Mouse (Mus musculus) CD4-positive, CD25-positive, alpha-beta regulatory T cell, adult 2 months (primary cell): Measurements from ENCODE around the gene Syap1.
"Not testable (repeated sequence)": the region's sequence is repeated elsewhere in the genome, so short reads cannot be mapped to it uniquely, and the experiment has no call there.

Experiments used
- DNase-seq: peaks from one replicate; pipeline ENCODE4 v3.0.0-alpha.2; 2012; ENCODE audit warnings: low read depth, low spot score

Syap1 gene

GRCm38 (mm10) chrX:162830313-162830712 is 57.9 kb downstream of the Syap1 start:
- not testable (repeated sequence) for DNase-seq

DNA sequence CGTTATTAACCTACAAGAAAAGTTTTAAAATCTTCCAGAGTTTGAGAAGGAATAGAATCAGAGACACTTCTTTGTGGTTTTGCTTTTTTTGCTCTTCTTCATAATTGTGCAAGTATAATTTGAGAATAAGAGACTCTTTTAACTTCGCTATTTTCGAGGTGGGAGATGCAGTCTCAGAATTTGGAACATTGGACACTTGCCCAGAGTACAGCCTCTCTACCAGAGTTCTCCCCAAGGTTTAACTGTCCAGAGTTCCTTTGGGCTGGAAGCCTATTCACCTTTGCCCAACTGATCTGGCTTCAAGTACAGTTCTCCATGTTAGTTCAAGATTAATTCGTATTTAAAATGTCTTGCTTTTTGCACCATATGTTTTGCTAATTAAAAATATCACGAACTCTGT is 58.5 kb downstream of the Syap1 start:
- DNase-seq, result no peak

DNA sequence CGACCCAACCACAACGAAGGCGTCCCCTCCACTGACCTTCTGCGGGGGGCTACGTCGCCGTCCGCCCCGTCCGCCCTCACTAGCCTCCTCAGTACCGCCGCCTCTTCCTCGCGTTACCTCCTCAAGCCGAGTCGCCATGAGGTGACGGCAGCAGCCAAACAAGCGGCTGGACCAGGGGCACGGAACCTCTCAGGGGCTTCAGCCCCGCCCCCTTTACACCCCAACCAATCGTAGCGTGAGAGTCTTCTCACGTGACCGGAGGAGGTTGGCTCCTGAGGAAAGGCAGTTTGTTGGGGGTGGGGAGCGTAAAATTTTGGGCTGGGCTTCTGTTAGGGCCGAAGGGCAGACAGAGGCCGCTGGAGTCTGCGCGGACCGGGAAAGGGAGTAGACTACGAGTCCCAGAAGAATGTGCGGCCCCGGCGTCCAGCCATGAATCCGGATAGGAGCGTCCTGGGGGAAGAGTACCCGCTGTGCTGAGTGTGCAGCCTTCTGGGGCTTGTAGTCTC is 59.0 kb downstream of the Syap1 start, which contains the start of gene Txlng:
Gene Txlng, minus strand, starts transcription at position 252 of the 506 bp plus-strand sequence.
- peak; percentile 94 for DNase-seq

- DNase-seq, result no peak
These were observed 59.5 kb downstream of the Syap1 start for GRCm38 (mm10) chrX:162828783-162829182.

DNA sequence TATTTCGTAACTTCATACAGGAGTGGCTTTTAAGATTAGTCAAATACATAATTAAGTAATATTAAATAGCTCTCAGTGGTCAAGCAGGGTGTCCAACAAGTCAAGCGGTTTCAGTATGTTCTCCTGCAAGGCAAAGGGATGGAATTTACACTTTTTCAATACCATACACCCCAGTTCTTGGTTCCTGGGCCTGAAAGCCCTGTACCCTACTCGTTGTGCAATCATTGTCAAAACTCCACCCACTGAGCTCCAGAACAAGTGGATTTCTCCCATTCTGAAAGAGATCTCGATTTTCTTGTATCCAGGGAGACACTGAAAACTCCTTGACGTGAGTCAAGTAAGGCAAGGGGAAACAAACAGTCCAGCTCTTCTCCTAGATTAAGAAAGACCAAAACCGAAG is 60.2 kb downstream of the Syap1 start:
- no peak for DNase-seq
